Mouse (Mus musculus) urinary bladder, adult 18-20 months (tissue): ENCODE results near the gene Blm.

Experiments
- DNase-seq, 2 experiments: peaks; one replicate each; pipeline ENCODE4 v3.0.0; 2022; ENCODE audit warnings: low spot score in 2 of 2, mixed read lengths in 2 of 2

The Blm gene

DNA sequence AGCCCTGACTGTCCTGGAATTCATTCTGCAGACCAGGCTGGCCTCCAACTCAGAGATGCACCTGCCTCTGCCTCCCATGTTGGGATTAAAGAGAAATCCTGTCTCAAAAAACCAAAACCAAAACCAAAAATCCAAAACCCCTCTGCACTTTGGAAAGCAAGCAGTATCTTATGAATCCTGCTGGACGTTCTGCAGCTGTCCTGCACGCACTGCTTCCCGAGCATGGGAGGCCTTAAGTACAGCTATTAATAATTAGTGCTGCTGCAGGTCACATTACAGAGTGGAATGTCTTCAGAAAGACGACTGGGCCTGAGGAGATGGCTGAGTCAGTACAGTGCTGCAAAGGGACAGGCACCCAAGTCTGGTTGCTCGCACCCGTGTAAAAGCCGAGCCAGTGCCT, 73.0 kb downstream of the Blm start:
- no peak for DNase-seq

DNA sequence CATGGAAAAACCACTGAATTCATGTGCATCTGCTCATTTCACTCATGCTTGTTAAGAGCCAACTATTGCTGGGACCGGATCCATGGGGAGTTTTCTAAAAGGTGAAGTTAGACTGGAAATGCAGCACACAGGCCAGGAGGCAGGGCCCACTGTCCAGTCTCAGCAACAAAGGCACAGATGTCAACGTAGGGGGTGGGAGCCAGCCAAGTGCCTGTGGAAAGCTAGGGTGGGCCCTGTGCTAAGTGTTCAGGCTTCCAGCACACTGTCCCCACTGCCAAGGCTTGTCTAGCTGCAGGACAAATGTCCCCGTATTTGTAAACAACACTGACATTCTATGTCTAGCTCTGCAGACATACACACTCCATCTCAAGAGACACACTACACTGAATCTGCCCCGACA, 74.0 kb downstream of the Blm start:
- DNase-seq: no peak

DNA sequence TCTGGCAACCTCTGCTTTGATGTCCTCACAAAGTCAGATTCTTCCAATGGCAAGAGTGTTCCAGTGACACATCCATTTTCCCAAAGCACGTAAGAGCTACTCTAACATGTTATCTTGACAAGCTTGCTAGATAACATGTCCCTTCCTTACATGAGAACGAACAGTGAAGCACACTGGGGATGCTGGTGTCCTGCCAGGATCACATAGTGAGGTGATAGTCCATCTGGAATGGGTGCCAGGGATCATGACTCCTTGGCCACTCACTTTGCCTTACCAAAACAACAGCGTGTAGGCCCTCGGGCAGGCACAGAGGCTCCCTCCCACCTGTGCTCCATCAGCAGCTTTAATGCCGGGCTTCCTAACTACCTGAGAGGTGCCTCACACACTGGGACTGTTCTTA, 74.7 kb downstream of the Blm start:
- DNase-seq: no peak

DNA sequence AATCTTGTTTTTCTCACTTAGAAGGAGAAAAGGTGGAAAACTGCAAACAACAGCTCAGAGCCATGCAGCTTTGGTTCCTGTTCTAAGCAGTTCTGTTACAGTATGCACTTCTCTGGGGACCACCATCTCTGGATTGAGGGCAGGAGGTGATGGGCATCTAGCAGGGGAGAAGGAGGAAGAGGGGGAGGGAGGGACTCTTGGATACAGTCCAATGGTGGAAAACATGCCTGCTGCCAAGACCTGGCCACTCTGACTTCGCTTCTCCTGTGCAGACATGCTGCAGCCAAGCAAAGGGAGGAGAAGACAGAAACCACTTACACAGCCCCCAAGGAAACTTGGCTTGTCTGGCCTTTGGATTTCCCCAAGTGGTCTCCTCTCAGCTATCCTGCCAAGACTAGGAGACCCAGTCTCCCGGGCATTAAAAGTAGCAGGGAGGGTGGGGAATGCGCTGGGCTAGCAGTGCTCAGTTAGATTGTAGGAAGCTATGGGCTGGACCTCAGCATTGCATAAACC, 77.0 kb downstream of the Blm start:
- no peak for DNase-seq

DNA sequence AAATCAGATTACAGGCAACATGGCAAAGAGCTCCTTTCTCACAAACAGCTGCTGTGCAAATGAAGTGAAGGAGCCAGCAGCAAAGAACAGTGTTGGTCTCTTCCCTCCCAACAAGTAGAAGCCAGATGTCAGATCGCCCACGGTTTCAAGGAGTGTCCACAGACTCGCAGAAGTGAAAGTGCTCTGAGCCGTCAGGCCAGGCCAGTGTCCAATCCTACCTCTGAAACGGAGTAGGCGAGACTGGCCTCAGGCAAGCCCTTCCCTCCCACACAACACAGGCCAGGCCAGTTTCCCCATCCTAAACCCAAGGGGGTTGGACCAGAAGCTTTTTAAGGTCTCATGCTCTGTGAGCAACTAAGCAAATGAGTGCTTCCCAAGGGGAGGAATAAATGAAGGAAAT, 77.7 kb downstream of the Blm start:
- peak; percentile 25 to 63 for DNase-seq

DNA sequence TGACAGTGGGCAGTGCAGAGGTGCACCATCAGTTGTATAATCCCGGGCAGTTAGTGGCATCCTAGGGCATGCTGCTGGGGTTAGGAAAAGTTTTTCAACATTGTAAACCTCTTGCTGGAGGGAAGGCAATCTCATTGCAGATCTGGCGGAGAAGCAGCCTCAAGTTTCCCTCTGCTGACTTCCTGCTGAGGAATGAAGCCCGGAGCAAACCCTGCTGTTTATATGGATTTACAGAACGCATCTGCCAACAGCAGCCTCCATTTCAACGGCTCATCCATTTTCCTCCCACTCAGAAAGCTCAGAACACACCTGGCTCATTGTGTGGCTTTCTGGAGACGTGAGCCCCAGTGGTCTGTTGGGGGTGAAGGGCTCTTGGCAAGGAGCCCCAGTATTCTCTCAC, 78.6 kb downstream of the Blm start:
- no peak for DNase-seq

DNA sequence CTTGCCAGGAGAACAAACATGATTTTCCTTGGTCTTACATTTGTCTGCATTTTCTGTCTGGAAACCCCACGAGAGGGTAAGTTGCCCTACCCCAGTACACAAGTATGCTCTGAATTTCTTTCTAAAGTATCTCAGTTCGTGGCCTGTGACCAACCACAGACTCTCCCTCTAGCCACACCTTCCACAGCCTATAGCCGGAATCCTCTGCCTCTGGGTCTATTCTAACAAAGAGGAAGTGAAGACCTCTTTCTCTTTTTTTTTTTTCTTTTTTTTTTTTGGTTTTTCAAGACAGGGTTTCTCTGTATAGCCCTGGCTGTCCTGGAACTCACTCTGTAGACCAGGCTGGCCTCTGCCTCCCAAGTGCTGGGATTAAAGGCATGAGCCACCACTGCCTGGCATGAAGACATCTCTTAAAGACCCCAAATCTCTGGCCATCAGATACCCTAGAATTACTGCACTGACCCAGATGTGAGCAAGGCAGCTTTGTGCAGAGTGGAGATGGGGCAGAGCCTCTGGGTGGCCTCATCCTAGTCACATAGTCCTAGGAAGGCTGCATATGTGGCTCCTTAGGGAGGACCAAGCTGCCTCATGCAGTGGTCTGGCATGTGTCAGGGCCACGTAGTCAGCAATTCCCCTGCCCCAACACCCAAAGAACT, 79.3 kb downstream of the Blm start:
- DNase-seq: no peak

DNA sequence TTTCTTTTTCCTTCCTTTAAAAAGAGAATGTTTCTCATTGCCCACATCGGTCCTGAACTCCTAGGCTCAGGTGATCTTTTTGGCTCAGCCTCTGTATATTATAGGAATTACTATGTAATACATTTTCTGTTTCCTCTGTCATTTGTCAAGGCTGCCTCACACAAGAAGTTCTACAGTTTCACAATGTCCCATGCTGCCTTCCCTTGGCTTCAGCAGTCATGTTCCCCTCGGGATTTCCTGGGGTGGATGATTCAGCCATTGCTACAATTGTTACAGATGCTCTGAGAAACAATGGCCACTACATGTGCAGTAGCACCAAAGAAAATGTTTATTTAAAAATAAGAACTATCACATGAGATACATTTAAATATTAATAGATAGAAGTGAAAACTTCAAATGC, 80.1 kb downstream of the Blm start:
- DNase-seq: no peak

DNA sequence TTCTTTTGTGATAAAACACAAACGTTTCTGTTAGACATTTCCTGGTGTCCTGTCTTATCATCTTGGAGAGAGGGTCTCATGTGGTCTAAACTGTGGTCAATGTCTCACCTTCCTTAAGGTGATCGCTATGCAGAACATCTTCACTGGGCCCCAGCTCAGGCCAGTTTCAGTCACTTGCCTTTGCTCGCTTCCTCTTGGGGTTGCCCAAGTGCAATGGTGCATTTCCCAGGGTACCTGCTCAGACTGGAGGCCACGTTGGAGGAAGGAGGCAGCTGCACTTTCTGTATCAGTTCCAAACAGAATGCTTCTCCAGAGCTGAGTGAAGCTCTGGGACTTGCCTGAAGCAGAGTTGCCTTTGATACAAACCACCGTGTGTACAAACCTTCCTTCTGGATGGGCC, 80.9 kb downstream of the Blm start:
- DNase-seq: no peak

DNA sequence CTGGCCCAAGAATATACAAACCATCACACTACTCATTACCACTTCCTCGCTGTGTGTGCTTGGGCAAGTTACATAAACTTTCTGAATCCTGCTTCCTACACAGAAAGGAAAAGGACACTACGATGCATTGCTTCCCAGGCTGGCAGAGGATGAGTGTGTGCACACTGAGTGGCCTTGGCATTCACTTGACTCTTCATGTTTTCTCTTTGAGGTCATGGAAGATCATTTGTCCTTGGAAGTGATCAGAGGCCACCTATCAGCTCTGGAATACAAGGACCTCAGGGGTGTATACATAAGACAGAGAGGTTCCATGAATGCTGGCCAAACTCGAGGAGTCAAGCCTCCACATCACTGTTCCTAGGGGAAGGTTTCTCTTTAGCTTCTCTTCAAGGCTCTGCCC, 81.8 kb downstream of the Blm start:
- DNase-seq: no peak

DNA sequence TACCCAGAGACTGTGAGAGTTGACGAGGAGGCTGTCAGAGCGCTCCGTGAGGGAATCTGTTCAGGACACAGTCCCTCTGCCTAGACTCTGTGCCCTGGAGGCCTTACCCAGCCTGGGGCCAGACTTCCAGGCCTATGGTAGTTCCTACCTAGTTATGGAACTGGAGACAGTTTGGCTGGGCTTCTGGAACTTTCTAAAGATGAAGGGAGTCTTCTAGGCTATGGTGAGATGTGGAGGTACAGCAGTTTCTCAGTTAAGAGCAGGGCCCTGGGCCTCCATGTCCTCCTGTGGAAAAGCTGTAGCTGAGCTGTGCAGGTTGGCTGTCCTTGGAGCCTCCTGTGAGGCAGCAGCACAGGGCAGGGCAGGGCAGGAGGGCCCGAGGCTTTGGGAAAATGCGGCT, 82.7 kb downstream of the Blm start:
- no peak for DNase-seq

DNA sequence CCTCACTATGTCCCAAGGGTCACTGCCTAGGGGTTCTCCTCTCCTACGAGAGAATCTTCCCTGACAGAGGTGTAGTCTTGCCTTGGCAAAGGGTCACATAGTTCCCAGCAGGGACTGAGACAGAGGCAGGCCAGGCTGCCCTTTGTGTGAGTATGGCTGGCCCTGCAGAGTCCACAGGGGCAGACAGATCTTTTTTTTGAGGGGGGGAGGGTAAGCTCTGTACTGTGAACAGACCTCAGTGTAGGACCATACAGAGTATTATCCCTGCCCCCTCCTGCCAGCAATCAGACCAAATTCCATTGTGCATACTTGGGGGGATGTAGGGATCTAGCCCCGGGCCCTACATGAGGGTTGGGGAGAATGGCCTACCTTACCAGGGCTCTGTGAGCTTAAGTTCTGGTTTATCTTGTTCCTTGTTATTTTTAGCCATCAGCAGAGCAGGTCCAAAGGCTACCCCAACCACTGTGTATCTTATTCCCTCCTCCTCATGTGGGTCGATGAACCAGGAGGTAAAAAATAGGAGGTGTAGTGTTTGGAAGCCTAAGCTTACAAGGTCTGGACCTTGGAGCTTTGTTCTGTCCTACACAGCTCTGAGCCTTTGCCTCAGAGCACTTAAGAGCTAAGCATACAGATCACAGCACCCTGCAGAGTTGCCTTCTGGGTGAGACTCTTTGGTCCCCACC, 83.2 kb downstream of the Blm start:
- no peak for DNase-seq

DNA sequence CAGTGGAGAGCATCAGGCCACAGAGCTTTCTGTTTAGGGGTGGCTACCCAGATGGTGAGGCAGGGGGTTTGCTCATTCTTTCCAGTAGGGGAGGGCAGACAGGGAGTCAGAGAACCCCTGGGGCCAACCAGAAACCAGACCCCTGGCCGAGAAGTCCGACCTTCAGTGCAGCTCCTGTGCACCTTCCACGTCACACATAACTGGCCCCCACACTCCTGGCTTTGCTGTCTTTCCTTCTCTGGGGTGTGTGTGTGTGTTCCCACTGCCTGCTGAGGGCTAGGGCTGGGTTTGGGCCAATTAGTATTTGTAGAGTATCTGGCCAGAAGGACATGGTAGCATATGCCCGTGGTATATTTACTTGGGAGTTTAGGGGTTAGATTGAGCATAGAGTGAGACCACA, 84.6 kb downstream of the Blm start:
- DNase-seq: no peak

DNA sequence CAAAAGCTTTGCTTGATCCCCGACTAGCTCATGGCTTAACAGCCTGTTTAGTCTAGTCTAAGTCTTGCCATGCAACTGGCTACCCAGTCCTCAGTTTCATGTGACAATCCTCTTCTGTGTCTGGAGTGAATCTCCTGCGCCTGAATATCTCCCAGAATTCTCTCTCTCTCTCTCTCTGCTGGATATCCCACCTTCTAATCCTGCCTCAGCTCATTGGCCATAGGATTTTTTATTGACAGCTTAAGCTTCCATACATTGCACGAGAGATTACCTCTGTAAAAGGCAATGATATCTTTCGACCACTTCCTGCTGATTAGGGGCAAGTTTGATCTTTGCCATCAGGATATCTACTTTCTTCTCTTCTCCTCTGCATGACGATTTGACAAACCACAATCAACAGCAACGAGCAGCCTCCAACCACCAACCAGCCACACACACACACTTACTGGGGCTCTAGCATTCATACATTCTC, 85.3 kb downstream of the Blm start:
- DNase-seq: no peak

DNA sequence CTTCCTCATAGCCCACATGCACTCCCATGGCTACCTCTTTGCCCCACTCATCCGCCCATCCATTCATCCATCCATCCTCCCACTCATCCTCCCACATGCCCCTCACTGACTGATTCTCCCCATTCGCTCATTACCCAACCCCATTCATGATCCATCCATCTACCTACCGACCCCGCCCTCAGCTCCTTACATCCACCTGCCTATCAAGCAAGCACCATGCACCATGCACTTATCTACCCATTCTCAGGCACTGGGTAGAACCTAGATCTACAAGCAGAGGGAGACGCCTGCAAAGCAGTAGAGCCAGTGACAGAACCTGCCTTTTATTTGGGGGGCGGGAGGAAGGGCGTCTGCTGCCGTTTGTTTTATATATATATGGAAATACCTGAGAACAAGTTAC, 87.6 kb downstream of the Blm start:
- DNase-seq: no peak

DNA sequence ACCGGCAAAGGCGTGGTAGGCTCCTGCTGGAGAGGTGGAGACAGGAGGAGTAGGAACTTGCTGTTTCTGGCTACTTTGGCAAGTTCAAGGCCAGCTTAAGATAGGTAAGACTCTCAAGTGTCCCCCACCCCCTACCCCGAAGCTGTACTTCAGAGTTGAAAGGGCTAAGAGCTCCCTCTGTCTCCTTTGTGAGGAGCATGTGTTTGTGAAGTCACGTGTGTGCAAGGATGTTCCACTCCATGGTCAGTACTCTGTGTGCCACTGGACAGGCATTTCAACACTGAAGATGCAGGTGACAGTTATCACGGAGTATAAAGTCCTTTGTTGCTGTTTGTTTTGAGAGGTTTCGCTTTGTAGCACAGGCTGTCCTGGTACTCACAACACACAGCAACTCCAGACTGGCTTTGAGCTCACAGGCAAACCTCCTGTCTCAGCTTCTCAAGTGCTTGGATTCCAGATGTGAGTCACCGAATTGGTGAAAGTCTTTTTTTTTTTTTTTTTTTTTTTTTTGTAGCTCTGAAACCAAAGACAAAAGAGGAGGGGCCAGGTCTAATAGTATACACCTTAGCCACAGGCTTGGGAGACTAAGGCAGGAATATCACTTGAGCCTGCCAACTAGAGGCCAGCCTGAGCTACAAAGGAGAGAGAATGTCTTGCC, 88.6 kb downstream of the Blm start:
- DNase-seq: no peak

DNA sequence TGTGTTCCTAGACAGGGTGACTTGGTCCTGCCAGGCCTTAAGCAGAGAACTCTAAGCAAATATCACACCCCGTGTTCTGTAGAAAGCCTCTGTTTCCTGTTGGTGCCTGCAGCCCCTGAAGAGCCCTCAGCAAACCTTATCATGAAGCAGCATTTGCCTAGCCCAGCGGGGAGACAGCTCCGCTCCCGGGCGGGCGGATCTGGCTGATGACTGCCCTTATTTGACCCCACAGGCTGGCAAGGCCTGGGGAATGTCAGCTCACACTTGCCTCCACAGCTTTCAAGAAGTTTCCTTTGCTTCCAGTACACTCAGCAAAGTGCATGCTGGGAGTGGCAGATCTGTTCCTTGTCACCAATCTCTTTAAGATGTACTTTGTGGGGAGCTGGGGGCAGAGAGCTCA, 89.4 kb downstream of the Blm start:
- no peak for DNase-seq

DNA sequence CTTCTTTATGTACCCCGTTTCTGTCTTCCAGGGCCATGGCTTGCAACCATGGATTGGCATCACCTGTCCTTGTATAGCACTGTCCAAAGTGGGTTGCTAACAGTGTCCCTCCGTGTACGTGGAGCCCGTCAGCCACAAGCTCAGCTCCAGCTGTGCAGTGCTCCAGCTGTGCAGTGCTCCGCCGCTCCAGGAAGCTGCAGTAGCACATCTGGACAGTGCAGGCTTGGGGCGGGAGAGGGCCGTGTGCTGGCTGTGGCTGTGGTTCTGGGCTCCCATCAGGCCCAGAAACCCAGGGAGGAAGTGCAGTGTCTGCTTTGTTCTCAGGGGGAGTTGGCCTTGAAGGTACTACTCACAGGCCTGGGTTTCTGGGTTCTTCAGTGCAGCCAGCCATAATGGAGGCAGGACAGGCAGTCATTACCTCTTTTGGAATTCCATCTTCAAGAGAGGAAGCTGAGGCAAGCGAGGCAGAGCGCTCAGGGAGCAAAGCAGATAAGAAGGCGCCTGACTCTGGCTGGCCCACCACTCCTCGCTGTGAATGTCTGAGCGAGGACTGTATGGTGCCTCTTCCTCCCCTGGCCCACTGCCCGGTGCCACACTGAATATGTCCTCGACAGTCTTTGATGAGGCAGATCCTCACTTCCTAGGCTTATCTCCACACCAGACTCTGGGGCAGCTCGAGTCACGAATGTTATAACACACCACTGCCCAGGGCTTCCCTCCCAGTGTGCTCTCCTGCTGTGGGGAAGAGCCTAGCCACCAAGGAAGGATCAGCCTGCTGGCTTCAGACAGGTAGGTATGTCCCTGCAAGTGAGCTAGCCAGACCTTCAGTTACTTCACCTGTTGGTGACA, 90.3 kb downstream of the Blm start:
- DNase-seq: no peak

DNA sequence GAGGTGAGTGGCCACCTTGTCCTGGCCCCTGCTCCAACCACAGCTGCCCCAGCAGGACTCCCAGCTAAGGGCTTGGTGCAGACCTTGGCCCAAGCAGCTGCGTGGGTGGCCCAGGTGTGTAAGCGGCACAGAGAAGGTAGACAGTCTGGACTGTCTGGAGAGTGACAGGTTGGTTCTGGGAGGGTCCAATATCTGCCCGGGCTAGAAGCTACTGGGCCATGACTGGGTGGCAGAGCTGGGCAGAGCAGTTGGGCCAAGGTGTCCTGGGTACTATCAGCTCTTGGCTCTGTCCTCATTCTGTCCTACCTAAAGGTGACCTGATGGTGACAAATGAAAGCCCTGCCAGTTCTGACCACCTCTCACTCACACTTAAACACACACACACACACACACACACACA, 91.8 kb downstream of the Blm start:
- no peak for DNase-seq

DNA sequence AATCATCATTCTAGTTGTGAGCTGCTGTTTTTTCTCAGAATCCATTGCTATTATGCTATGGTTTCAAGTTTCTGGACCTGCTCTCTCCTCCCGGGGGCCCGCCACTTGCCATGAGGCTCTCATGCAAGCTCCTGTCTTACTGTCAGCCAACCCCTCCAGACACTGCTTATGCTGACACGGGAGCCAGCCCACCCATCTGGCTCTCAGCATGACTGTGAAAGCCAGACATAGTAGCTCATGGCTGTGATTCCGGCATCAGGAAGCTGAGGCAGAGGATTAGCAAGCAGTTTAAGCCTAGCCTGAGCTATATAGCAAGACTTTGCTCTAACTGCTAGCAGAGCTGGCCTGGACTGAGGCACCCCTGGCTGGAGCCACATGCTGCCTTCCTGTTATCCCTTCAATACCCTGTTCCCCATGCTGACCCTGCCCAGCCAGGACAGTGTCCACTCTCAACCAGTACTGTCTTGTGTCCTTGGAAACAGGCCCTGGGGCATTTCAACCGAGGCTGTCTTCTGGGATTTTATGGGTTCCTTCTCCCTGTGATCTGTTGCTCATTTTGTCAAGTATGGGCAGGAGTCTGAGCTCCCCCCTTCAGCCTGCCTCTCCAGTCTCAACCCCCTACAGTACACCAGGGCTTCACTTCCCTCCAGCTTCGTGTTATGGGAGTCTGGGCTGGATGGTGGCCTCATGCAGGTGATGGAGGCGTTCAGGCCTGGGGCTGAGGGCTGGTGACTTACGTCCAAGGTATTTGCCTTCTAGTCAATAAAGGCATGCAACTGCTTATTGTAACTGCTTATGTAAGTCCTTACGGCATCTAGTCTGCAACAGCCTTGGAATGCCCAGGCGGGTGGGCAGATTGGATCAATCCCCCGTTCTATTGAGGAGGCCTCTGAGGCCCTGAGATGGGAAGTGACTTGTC, 92.7 kb downstream of the Blm start:
- DNase-seq: no peak

DNA sequence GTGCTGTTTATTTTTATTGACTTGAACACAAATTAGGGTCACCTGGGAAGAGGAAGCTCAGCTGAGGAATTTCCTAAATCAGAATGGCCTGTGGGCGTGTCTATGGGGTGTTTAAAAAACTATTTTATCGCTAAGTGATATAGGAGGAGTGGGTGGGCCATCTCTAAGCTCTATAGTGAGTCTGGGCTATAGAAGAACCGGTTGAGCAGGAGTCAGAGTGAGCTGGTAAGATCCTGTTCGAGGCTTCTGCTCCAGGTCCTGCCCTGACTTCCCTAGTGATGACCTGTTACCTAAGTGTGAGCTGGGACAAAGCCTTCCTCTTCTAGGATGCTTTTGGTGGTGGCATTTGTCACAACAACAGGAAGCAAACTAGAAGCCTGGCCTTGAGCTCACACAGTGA, 94.2 kb downstream of the Blm start:
- DNase-seq: no peak
